ENCODE assay signal across 9 mouse cellular contexts in genomic region chr8:72305210-72305905, GRCm38 (mm10). TPM values are rescaled to one million over a fixed set of nuclear protein-coding genes. Genes with fewer than 3 reads are reported as not detected.
DNase-seq lines count a peak whose midpoint lies in the region; ATAC-seq and TF ChIP-seq lines count a peak whose summit lies in the region.
"Had no signal": no experiment of that assay in that cellular context is flagged by ENCODE, and none has a peak within 500 bp of the region (broad histone marks: within the 10 kb centered on the region; RNA-seq: fewer than 3 reads in every experiment).

Gene Gm10282 (minus strand): TSS chr8:72305260.

- H3K4me1 ChIP-seq in thymus, adult 2 months (replicated peaks; ENCODE audit: control insufficient read depth, insufficient read depth, low read length), result peaks cover 19% of the 10 kb centered on the region
- H3K4me1 ChIP-seq in hindbrain, embryonic 14.5 days (replicated peaks; ENCODE audit: control insufficient read depth, insufficient read depth, low read length), result no peaks in the 10 kb centered on the region

- H3K4me3 ChIP-seq in thymus, adult 2 months (ENCODE audit: control insufficient read depth, insufficient read depth, low read length), result no peak within 1 kb of the TSS
- no peak within 1 kb of the TSS for H3K4me3 ChIP-seq in hindbrain, embryonic 14.5 days (replicated peaks; ENCODE audit: low read length)

- ATAC-seq in hindbrain, embryonic 14.5 days (ENCODE audit: low FRiP score), result no peak
- ATAC-seq in megakaryocyte-erythroid progenitor cell, adult 5-6 weeks (replicated peaks; ENCODE audit: low FRiP score, low TSS enrichment, poor library complexity, severe bottlenecking), result no peak

- TF ChIP-seq POLR2A in thymus, adult 2 months (IDR thresholded peaks at IDR 0.05; ENCODE audit: control insufficient read depth, extremely low read depth, insufficient read depth, low read length, poor library complexity), result no peak

- no peak for DNase-seq in gastrocnemius, postnatal 4 days (ENCODE audit: low spot score in 2 of 2)
- DNase-seq in gastrocnemius, postnatal 25 days, result no peak
- DNase-seq in thymus, adult 2 months, result no peak
- DNase-seq in thymus, postnatal 4 days, result no peak
- no peak for DNase-seq in hindbrain, embryonic 14.5 days (ENCODE audit: low spot score)
- no peak for DNase-seq in testis, postnatal 10 days (ENCODE audit: low spot score)
- no peak for DNase-seq in gastrocnemius, postnatal 36 days
- DNase-seq: embryo, embryonic 11 days had no signal

- no peak for TF ChIP-seq CTCF in thymus, adult 2 months (IDR thresholded peaks at IDR 0.05; ENCODE audit: borderline replicate concordance, control insufficient read depth, extremely low read depth, insufficient read depth, low read length, poor library complexity)

- intact Hi-C loops in gastrocnemius, postnatal 36 days (cut with DNase I), result no loop called here

- no peak within 1 kb of the TSS for H3K9ac ChIP-seq in hindbrain, embryonic 14.5 days

- H3K36me3 ChIP-seq in thymus, adult 2 months (ENCODE audit: control insufficient read depth, insufficient read depth, low read length), result no peaks in the 10 kb centered on the region
- no peaks in the 10 kb centered on the region for H3K36me3 ChIP-seq in hindbrain, embryonic 14.5 days (replicated peaks; ENCODE audit: control insufficient read depth, insufficient read depth)

- H3K4me2 ChIP-seq in hindbrain, embryonic 14.5 days (replicated peaks), result no peak within 1 kb of the TSS

- 96% methylated on average over 16 of the region's 16 CpGs for WGBS in thymus, adult 2 months
- WGBS in hindbrain, embryonic 14.5 days, result 80% methylated on average over 11 of the region's 16 CpGs

- H3K9me3 ChIP-seq in hindbrain, embryonic 14.5 days (ENCODE audit: control insufficient read depth, low read length), result no peaks in the 10 kb centered on the region

- H3K27me3 ChIP-seq in thymus, adult 2 months (ENCODE audit: control insufficient read depth, insufficient read depth, low read length), result no peaks in the 10 kb centered on the region
- no peaks in the 10 kb centered on the region for H3K27me3 ChIP-seq in hindbrain, embryonic 14.5 days (ENCODE audit: control insufficient read depth, insufficient read depth, low read length)

- H3K27ac ChIP-seq in thymus, adult 2 months (ENCODE audit: control insufficient read depth, insufficient read depth, low read length), result no peak within 1 kb of the TSS
- H3K27ac ChIP-seq in hindbrain, embryonic 14.5 days, result no peak within 1 kb of the TSS

RNA-seq across cellular contexts. Expression of gene Gm10282, which starts in this region (rescaled TPM):
- 10 to 100 TPM; 29.3 to 31.8 TPM for total RNA-seq in gastrocnemius, postnatal 4 days (2021)
- total RNA-seq in gastrocnemius, postnatal 25 days (2021), result 1 to 10 TPM; 2.0 to 3.7 TPM
- polyA plus RNA-seq in thymus, adult 2 months (2012; rRNA removed), result 13.6 and 19.8 TPM in 2 replicates
- 13.1 and 14.3 TPM in 2 replicates for polyA plus RNA-seq in hindbrain, embryonic 14.5 days (2014; fragmentation: Nextera tagmentation; extraction: Ambion mirVana)
- 6.8 and 12.5 TPM in 2 replicates for total RNA-seq in megakaryocyte-erythroid progenitor cell, adult 5-6 weeks (2014; fragmentation: Nextera tagmentation)
- total RNA-seq in megakaryocyte-erythroid progenitor cell, adult 5-6 weeks (2017), result 7.4 and 11.2 TPM in 2 replicates
- total RNA-seq in gastrocnemius, postnatal 36 days (2021), result 1 to 10 TPM; 2.0 to 3.0 TPM
